Mouse (Mus musculus) forebrain, embryonic 16.5 days (tissue): Measurements from ENCODE around the gene Ackr3. TPM values are rescaled to one million over a fixed set of nuclear protein-coding genes. Genes with fewer than 3 reads are reported as not detected.

ENCODE experiments used
- ATAC-seq: fragments of 200-750 bp; cut with Nextera tagmentation; 2 replicates; pipeline ENCODE4 v1.8.0; 2017; ENCODE audit warnings: mild to moderate bottlenecking, moderate library complexity
- H3K27ac ChIP-seq: fragments of 300-500 bp; sonication (generic); 2 replicates; pipeline ENCODE4 v1.5.1; 2014; ENCODE audit warnings: low read length, control low read depth
- H3K27me3 ChIP-seq: fragments of 300-500 bp; sonication (generic); replicated peaks from 2 replicates; pipeline ENCODE4 v1.6.1; 2014; ENCODE audit warnings: low read length; ENCODE audit not compliant: control insufficient read depth, insufficient read depth
- H3K36me3 ChIP-seq: fragments of 300-500 bp; sonication (generic); 2 replicates; pipeline ENCODE4 v1.6.1; 2014; ENCODE audit not compliant: control insufficient read depth, insufficient read depth
- H3K4me1 ChIP-seq: fragments of 300-500 bp; sonication (generic); replicated peaks from 2 replicates; pipeline ENCODE4 v1.6.1; 2014; ENCODE audit warnings: low read length; ENCODE audit not compliant: control insufficient read depth, insufficient read depth
- H3K4me2 ChIP-seq: fragments of 300-500 bp; sonication (generic); 2 replicates; pipeline ENCODE4 v1.6.1; 2014; ENCODE audit warnings: mild to moderate bottlenecking, low read length, control low read depth
- H3K4me3 ChIP-seq: fragments of 300-500 bp; sonication (generic); replicated peaks from 2 replicates; pipeline ENCODE4 v1.5.1; 2014; ENCODE audit warnings: mild to moderate bottlenecking, low read length, control low read depth
- H3K9ac ChIP-seq: fragments of 300-500 bp; sonication (generic); replicated peaks from 2 replicates; pipeline ENCODE4 v1.6.1; 2014; ENCODE audit warnings: low read depth, low read length, control low read depth
- H3K9me3 ChIP-seq: fragments of 300-500 bp; sonication (generic); 2 replicates; pipeline ENCODE4 v1.6.1; 2016; ENCODE audit warnings: low read length; ENCODE audit not compliant: control insufficient read depth
- WGBS: fragments of 180-500 bp; shearing (Covaris S2); extraction: QIAGEN DNeasy Blood & Tissue Kit; methylation state at CpG from one replicate; pipeline ENCODE4 v1.1.7; 2014; 5-methylcytosine and 5-hydroxymethylcytosine counted together
- polyA plus RNA-seq: library from polyadenylated mRNA; unstranded; fragments of >200 nt; fragmentation: Nextera tagmentation; extraction: Ambion mirVana; gene quantifications from 2 replicates; pipeline ENCODE4 v1.2.1, GENCODE M21; 2015

Ackr3 gene
- polyA plus RNA-seq, 1 experiment from 2014 or later = 20.3 TPM

GRCm38 (mm10) chr1:90220280-90220679 is 16.5 kb downstream of the Ackr3 start:
- peak; percentile 10; the same call in 1 of the 2 replicates for ATAC-seq
- 14% methylated on average over 9 of the region's 9 CpGs for WGBS
- no peaks in the 10 kb centered on the region for H3K27me3 ChIP-seq
- no peak overlapping the region for H3K9ac ChIP-seq
- H3K4me3 ChIP-seq = no peak overlapping the region
- H3K9me3 ChIP-seq = no peaks in the 10 kb centered on the region
- no peaks in the 10 kb centered on the region for H3K36me3 ChIP-seq
- H3K27ac ChIP-seq = no peak overlapping the region
- H3K4me2 ChIP-seq = no peak overlapping the region
- peaks cover 25% of the 10 kb centered on the region for H3K4me1 ChIP-seq

GRCm38 (mm10) chr1:90220844-90221243 is 17.1 kb downstream of the Ackr3 start:
- Histone ChIP-seq H3K9ac (no peak overlapping the region), H3K27me3 (no peaks in the 10 kb centered on the region), H3K4me1 (peaks cover 25% of the 10 kb centered on the region), H3K4me3 (no peak overlapping the region), H3K27ac (no peak overlapping the region), H3K36me3 (no peaks in the 10 kb centered on the region), H3K4me2 (no peak overlapping the region), H3K9me3 (no peaks in the 10 kb centered on the region)
- ATAC-seq = 0 out of 2 replicates have a peak, but pooled peaks have one; percentile 19
- 70% methylated on average over 4 of the region's 4 CpGs for WGBS

GRCm38 (mm10) chr1:90221811-90222361 is 18.1 kb downstream of the Ackr3 start:
- peak; percentile 78 for ATAC-seq
- Histone ChIP-seq H3K4me1 (peaks cover 25% of the 10 kb centered on the region), H3K27ac (peak overlapping the region; percentile 61), H3K9ac (peak overlapping the region; percentile 6; the same call in 1 of the 2 replicates), H3K4me2 (peak overlapping the region; percentile 45), H3K36me3 (no peaks in the 10 kb centered on the region), H3K4me3 (peak overlapping the region; percentile 5; the same call in 1 of the 2 replicates), H3K9me3 (no peaks in the 10 kb centered on the region), H3K27me3 (no peaks in the 10 kb centered on the region)
- WGBS = 9% methylated on average over 18 of the region's 18 CpGs

GRCm38 (mm10) chr1:90222427-90222901 is 18.7 kb downstream of the Ackr3 start:
- no peaks in the 10 kb centered on the region for H3K27me3 ChIP-seq
- H3K36me3 ChIP-seq = no peaks in the 10 kb centered on the region
- H3K4me3 ChIP-seq = peak overlapping the region; percentile 5; the same call in 1 of the 2 replicates
- peak overlapping the region; percentile 45 for H3K4me2 ChIP-seq
- peak overlapping the region; percentile 6 for H3K9ac ChIP-seq
- no peaks in the 10 kb centered on the region for H3K9me3 ChIP-seq
- H3K4me1 ChIP-seq = peaks cover 25% of the 10 kb centered on the region
- WGBS = 7% methylated on average over 17 of the region's 17 CpGs
- peak; percentile 25; the same call in 1 of the 2 replicates for ATAC-seq
- peak overlapping the region; percentile 61 for H3K27ac ChIP-seq

GRCm38 (mm10) chr1:90223006-90223405 is 19.2 kb downstream of the Ackr3 start:
- Histone ChIP-seq H3K4me3 (no peak overlapping the region), H3K4me1 (peaks cover 29% of the 10 kb centered on the region), H3K9me3 (no peaks in the 10 kb centered on the region), H3K27me3 (no peaks in the 10 kb centered on the region), H3K9ac (no peak overlapping the region), H3K4me2 (no peak overlapping the region), H3K27ac (no peak overlapping the region), H3K36me3 (no peaks in the 10 kb centered on the region)
- no peak for ATAC-seq
- 23% methylated on average over 2 of the region's 2 CpGs for WGBS

DNA sequence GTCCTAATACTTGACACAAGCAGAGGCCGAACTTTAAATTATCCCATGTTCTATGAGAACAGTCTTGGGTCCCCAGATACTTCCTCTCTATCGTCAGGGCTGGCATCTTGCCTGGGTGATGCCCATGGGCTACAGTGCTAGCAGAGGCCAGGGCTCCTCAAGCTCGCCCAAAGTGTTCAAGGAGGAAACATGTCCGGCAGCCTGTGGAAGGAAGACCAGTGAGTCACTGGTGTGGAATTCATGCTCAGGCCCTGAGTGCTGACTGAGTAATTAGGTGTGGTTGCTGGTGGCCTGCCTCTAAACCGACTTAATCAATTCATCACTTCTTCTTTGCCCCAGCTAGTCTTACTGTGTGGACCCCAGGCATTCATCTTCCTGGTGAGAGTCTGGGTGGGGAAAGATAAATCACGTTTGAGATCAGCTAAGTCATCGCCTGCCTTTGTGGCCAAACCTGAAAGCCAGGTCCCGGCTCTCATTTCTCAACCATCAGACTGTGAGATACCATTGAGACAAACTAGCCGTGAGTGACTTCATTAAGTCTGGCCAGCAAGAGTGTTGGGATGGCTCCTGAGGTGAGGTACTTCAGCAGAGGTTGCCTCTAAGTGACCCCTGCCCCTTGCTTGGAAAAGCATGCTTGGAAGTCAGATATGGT is 21.9 kb downstream of the Ackr3 start:
- Histone ChIP-seq H3K4me1 (peaks cover 38% of the 10 kb centered on the region), H3K9me3 (no peaks in the 10 kb centered on the region), H3K4me2 (no peak overlapping the region), H3K27me3 (no peaks in the 10 kb centered on the region), H3K9ac (no peak overlapping the region), H3K36me3 (no peaks in the 10 kb centered on the region), H3K4me3 (no peak overlapping the region), H3K27ac (no peak overlapping the region)
- WGBS = 75% methylated on average over 9 of the region's 9 CpGs
- ATAC-seq = no peak

DNA sequence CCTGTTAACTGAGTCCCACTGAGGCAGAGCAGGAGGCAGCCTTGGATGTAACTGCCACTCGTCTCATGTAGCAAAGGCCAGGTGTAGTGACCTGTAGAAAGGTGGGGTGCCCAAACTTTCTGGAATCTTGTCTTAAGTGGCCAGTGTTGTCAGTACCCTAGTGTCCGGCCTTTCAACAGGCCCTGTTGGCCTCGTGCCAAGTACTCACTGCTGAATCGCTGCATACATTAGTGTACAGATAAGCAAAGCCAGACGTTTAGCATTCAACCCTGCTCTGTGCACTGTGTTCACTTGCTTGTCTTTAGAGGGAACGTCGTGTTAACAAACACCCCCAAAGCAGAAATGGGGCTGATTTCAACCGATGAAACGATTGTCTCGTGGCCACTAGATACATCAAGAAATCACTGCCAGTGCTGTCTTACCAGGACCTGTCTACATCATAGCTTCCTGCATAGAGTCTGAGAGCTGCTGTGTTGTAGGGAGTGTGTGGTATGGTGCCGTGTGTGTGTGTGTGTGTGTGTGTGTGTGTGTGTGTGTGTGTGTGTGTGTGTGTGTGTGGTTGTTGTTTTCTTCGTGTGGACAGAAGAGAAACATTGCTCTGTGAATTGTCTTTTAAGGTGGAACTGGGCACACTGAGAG is 24.0 kb downstream of the Ackr3 start:
- Histone ChIP-seq H3K27ac (no peak overlapping the region), H3K36me3 (no peaks in the 10 kb centered on the region), H3K9me3 (no peaks in the 10 kb centered on the region), H3K4me2 (no peak overlapping the region), H3K4me1 (peaks cover 27% of the 10 kb centered on the region), H3K4me3 (no peak overlapping the region), H3K9ac (no peak overlapping the region), H3K27me3 (no peaks in the 10 kb centered on the region)
- whole genome bisulfite sequencing = 11% methylated on average over 12 of the region's 12 CpGs
- ATAC-seq = peak; percentile 52

- Histone ChIP-seq H3K9me3 (no peaks in the 10 kb centered on the region), H3K27ac (no peak overlapping the region), H3K36me3 (no peaks in the 10 kb centered on the region), H3K4me1 (peaks cover 25% of the 10 kb centered on the region), H3K9ac (no peak overlapping the region), H3K27me3 (no peaks in the 10 kb centered on the region), H3K4me2 (no peak overlapping the region), H3K4me3 (no peak overlapping the region)
- WGBS = 18% methylated on average over 9 of the region's 9 CpGs
- ATAC-seq = peak; percentile 80
These were observed 24.5 kb downstream of the Ackr3 start for GRCm38 (mm10) chr1:90228323-90228697.

DNA sequence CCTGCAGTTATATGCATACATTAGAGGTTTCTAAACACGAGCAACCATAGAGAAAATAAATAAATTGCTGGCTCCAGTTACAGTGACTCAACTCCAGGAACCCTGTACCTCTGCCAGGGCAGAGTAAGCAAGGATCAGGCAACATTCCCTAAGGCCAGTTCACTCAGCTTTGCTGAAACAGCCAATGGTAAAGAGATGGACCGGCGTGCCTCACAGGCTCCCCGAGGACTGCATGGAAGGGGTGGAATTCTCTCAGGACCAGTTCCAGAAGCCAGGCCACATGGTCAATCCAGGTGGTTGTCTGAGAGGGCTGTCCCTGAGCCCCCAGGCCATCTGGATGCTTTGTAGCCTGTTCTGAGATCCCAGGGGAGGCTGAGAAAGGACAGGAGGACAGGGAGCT is 26.8 kb downstream of the Ackr3 start:
- peaks cover 27% of the 10 kb centered on the region for H3K4me1 ChIP-seq
- 80% methylated on average over 4 of the region's 4 CpGs for WGBS
- ATAC-seq = no peak

More for the DNA sequence above, 26.8 kb downstream of the Ackr3 start:
- Histone ChIP-seq H3K4me2 (no peak overlapping the region), H3K27me3 (no peaks in the 10 kb centered on the region), H3K4me3 (no peak overlapping the region), H3K9me3 (no peaks in the 10 kb centered on the region), H3K9ac (no peak overlapping the region), H3K36me3 (no peaks in the 10 kb centered on the region), H3K27ac (no peak overlapping the region)
